Mouse (Mus musculus): ENCODE data around the gene Ppp1r13l. TPM values are rescaled to one million over a fixed set of nuclear protein-coding genes. Genes with fewer than 3 reads are reported as not detected.

Gene Ppp1r13l
- polyA plus RNA-seq, 1 experiment from 2014 or later: 4.7 TPM

DNA sequence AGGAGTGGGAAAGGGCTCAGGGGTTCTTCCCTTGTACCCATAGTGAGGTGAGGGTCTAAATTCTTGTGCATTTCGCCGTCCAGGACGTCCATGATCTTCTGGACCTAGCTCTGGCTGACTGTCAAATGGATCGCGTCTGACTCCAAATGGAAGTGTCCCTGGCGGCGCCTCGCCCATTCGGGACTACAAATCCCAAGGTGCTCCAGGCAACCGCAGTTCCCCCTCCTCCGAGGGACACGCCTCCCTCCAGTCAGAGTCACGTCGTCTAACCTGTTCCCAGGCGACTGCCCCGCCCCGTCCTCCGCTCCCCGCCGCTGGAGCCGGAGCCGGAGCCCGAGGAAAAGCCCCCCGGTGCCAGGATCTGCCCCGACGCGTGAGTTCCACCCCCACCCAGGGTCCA lies 1.4 kb downstream of the Ppp1r13l start:
- peak overlapping the region; percentile 95 for H3K4me2 ChIP-seq (ENCODE audit: low read depth, low read length)
- peaks cover 2% of the 10 kb centered on the region for H3K4me1 ChIP-seq (ENCODE audit: control insufficient read depth, insufficient read depth, low read length)
- H3K9ac ChIP-seq (replicated peaks; ENCODE audit: low read length): peak overlapping the region; percentile 57
- ATAC-seq (replicated peaks; ENCODE audit: insufficient number of reproducible peaks, low FRiP score, low TSS enrichment, low read depth) (peak; percentile 38; the same call in 1 of the 2 replicates), DNase-seq (ENCODE audit: low spot score) (peak; percentile 93)
- WGBS: under 1% methylated on average over 27 of the region's 27 CpGs
- no peaks in the 10 kb centered on the region for H3K27me3 ChIP-seq (ENCODE audit: control insufficient read depth, insufficient read depth, low read length)
- no peaks in the 10 kb centered on the region for H3K36me3 ChIP-seq (replicated peaks; ENCODE audit: control insufficient read depth, insufficient read depth, low read depth, low read length)
- no peak overlapping the region for H3K27ac ChIP-seq (replicated peaks; ENCODE audit: low read depth, low read length)
- H3K4me3 ChIP-seq (ENCODE audit: low read depth, low read length): peak overlapping the region; percentile 68
- H3K9me3 ChIP-seq (replicated peaks; ENCODE audit: control insufficient read depth, low read length): no peaks in the 10 kb centered on the region

GRCm38 (mm10) chr7:19361720-19362119 lies 2.2 kb downstream of the Ppp1r13l start:
- no peaks in the 10 kb centered on the region for H3K27me3 ChIP-seq (ENCODE audit: control insufficient read depth, insufficient read depth, low read length)
- peak overlapping the region; percentile 95 for H3K4me2 ChIP-seq (ENCODE audit: low read depth, low read length)
- ATAC-seq (replicated peaks; ENCODE audit: insufficient number of reproducible peaks, low FRiP score, low TSS enrichment, low read depth) (no peak), DNase-seq (ENCODE audit: low spot score) (peak; percentile 77)
- WGBS: 13% methylated on average over 16 of the region's 16 CpGs
- no peaks in the 10 kb centered on the region for H3K9me3 ChIP-seq (replicated peaks; ENCODE audit: control insufficient read depth, low read length)
- peaks cover 2% of the 10 kb centered on the region; the same call in 1 of the 2 replicates for H3K4me1 ChIP-seq (ENCODE audit: control insufficient read depth, insufficient read depth, low read length)
- H3K9ac ChIP-seq (replicated peaks; ENCODE audit: low read length): no peak overlapping the region; the same call in 1 of the 2 replicates
- no peaks in the 10 kb centered on the region for H3K36me3 ChIP-seq (replicated peaks; ENCODE audit: control insufficient read depth, insufficient read depth, low read depth, low read length)
- no peak overlapping the region for H3K27ac ChIP-seq (replicated peaks; ENCODE audit: low read depth, low read length)
- peak overlapping the region; percentile 68 for H3K4me3 ChIP-seq (ENCODE audit: low read depth, low read length)

GRCm38 (mm10) chr7:19362276-19362675 lies 2.7 kb downstream of the Ppp1r13l start:
- Histone ChIP-seq H3K4me3 (ENCODE audit: low read depth, low read length) (no peak overlapping the region), H3K9me3 (replicated peaks; ENCODE audit: control insufficient read depth, low read length) (no peaks in the 10 kb centered on the region), H3K27ac (replicated peaks; ENCODE audit: low read depth, low read length) (no peak overlapping the region), H3K4me2 (ENCODE audit: low read depth, low read length) (no peak overlapping the region), H3K9ac (replicated peaks; ENCODE audit: low read length) (no peak overlapping the region), H3K4me1 (ENCODE audit: control insufficient read depth, insufficient read depth, low read length) (peaks cover 2% of the 10 kb centered on the region; the same call in 1 of the 2 replicates), H3K36me3 (replicated peaks; ENCODE audit: control insufficient read depth, insufficient read depth, low read depth, low read length) (no peaks in the 10 kb centered on the region), H3K27me3 (ENCODE audit: control insufficient read depth, insufficient read depth, low read length) (no peaks in the 10 kb centered on the region)
- WGBS: 44% methylated on average over 4 of the region's 4 CpGs
- DNase-seq (ENCODE audit: low spot score) (no peak), ATAC-seq (replicated peaks; ENCODE audit: insufficient number of reproducible peaks, low FRiP score, low TSS enrichment, low read depth) (no peak)

- ATAC-seq (replicated peaks; ENCODE audit: insufficient number of reproducible peaks, low FRiP score, low TSS enrichment, low read depth): no peak
- Histone ChIP-seq H3K4me3 (ENCODE audit: low read depth, low read length) (no peak overlapping the region), H3K4me1 (ENCODE audit: control insufficient read depth, insufficient read depth, low read length) (no peaks in the 10 kb centered on the region), H3K27ac (replicated peaks; ENCODE audit: low read depth, low read length) (no peak overlapping the region), H3K27me3 (ENCODE audit: control insufficient read depth, insufficient read depth, low read length) (no peaks in the 10 kb centered on the region; the same call in 1 of the 2 replicates), H3K9ac (replicated peaks; ENCODE audit: low read length) (no peak overlapping the region), H3K4me2 (ENCODE audit: low read depth, low read length) (no peak overlapping the region), H3K9me3 (replicated peaks; ENCODE audit: control insufficient read depth, low read length) (no peaks in the 10 kb centered on the region), H3K36me3 (replicated peaks; ENCODE audit: control insufficient read depth, insufficient read depth, low read depth, low read length) (no peaks in the 10 kb centered on the region)
- WGBS: 6% methylated on average over 18 of the region's 18 CpGs
- peak; percentile 72 for DNase-seq (ENCODE audit: low spot score)
Measured at GRCm38 (mm10) chr7:19363881-19364280, 4.3 kb downstream of the Ppp1r13l start.

DNA sequence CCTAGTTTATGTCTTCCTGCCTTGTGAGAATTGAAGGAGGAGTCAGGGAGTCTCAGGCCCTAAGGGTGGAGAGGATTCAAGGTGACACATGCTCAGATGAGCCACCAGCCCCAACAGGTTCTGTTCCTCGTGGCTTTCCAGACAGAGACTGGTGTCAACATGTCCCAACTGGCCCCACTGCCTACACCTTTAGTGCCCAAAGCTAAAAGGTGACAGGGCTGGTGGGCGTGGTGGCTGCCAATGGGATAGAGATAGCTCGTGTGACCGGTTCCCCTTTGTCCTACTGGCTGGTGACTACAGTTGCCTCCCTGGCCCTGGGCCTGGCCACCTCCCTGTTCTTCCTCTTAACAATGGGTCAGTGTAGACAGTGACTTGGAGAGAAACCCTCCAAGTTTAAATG lies 5.8 kb downstream of the Ppp1r13l start:
- ATAC-seq (replicated peaks; ENCODE audit: insufficient number of reproducible peaks, low FRiP score, low TSS enrichment, low read depth): no peak
- H3K4me1 ChIP-seq (ENCODE audit: control insufficient read depth, insufficient read depth, low read length): 0 out of 2 replicates have a peak, but pooled peaks cover 3% of the 10 kb centered on the region
- 75% methylated on average over 4 of the region's 4 CpGs for WGBS

DNA sequence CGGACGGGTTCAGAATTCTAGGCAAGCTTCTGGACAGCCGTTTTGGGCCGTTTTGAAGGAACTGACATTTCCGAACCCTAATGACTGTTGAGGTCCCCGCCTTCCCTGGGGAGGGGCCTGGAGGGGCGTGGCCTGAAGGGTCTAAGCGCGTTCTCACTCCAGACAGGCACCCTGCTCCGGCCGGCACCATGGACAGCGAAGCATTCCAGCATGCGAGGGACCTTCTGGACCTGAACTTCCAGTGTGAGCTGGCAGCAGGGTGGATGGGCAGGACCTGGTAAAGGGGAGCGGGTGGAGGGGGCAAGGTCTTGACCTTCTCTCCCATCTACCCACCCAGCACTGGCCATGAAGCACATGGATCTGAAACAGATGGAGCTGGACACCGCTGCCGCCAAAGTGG lies 8.8 kb downstream of the Ppp1r13l start:
- no peak overlapping the region for H3K4me3 ChIP-seq (ENCODE audit: low read depth, low read length)
- 0 out of 2 replicates have a peak, but pooled peaks cover 3% of the 10 kb centered on the region for H3K4me1 ChIP-seq (ENCODE audit: control insufficient read depth, insufficient read depth, low read length)
- no peak overlapping the region for H3K27ac ChIP-seq (replicated peaks; ENCODE audit: low read depth, low read length)
- H3K9me3 ChIP-seq (replicated peaks; ENCODE audit: control insufficient read depth, low read length): no peaks in the 10 kb centered on the region
- DNase-seq (ENCODE audit: low spot score): peak; percentile 48
- H3K9ac ChIP-seq (replicated peaks; ENCODE audit: low read length): no peak overlapping the region
- H3K4me2 ChIP-seq (ENCODE audit: low read depth, low read length): no peak overlapping the region; the same call in 1 of the 2 replicates
- no peak for ATAC-seq (replicated peaks; ENCODE audit: insufficient number of reproducible peaks, low FRiP score, low TSS enrichment, low read depth)
- H3K36me3 ChIP-seq (replicated peaks; ENCODE audit: control insufficient read depth, insufficient read depth, low read depth, low read length): no peaks in the 10 kb centered on the region
- peaks cover 2% of the 10 kb centered on the region; the same call in 1 of the 2 replicates for H3K27me3 ChIP-seq (ENCODE audit: control insufficient read depth, insufficient read depth, low read length)
- WGBS: 19% methylated on average over 16 of the region's 16 CpGs

More for the DNA sequence above, 5.8 kb downstream of the Ppp1r13l start:
- H3K36me3 ChIP-seq (replicated peaks; ENCODE audit: control insufficient read depth, insufficient read depth, low read depth, low read length): no peaks in the 10 kb centered on the region
- no peak overlapping the region; the same call in 1 of the 2 replicates for H3K4me3 ChIP-seq (ENCODE audit: low read depth, low read length)
- peaks cover 2% of the 10 kb centered on the region; the same call in 1 of the 2 replicates for H3K27me3 ChIP-seq (ENCODE audit: control insufficient read depth, insufficient read depth, low read length)
- DNase-seq (ENCODE audit: low spot score): no peak
- no peaks in the 10 kb centered on the region for H3K9me3 ChIP-seq (replicated peaks; ENCODE audit: control insufficient read depth, low read length)
- H3K9ac ChIP-seq (replicated peaks; ENCODE audit: low read length): no peak overlapping the region
- no peak overlapping the region for H3K4me2 ChIP-seq (ENCODE audit: low read depth, low read length)
- H3K27ac ChIP-seq (replicated peaks; ENCODE audit: low read depth, low read length): no peak overlapping the region

GRCm38 (mm10) chr7:19369823-19370425 lies 10.4 kb downstream of the Ppp1r13l start:
- DNase-seq (ENCODE audit: low spot score) (peak; percentile 77), ATAC-seq (replicated peaks; ENCODE audit: insufficient number of reproducible peaks, low FRiP score, low TSS enrichment, low read depth) (peak; percentile 69; the same call in 1 of the 2 replicates)
- Histone ChIP-seq H3K4me3 (ENCODE audit: low read depth, low read length) (peak overlapping the region; percentile 35), H3K4me1 (ENCODE audit: control insufficient read depth, insufficient read depth, low read length) (0 out of 2 replicates have a peak, but pooled peaks cover 3% of the 10 kb centered on the region), H3K27me3 (ENCODE audit: control insufficient read depth, insufficient read depth, low read length) (peaks cover 2% of the 10 kb centered on the region; the same call in 1 of the 2 replicates), H3K4me2 (ENCODE audit: low read depth, low read length) (peak overlapping the region; percentile 78), H3K9me3 (replicated peaks; ENCODE audit: control insufficient read depth, low read length) (no peaks in the 10 kb centered on the region), H3K36me3 (replicated peaks; ENCODE audit: control insufficient read depth, insufficient read depth, low read depth, low read length) (no peaks in the 10 kb centered on the region), H3K27ac (replicated peaks; ENCODE audit: low read depth, low read length) (no peak overlapping the region), H3K9ac (replicated peaks; ENCODE audit: low read length) (peak overlapping the region; percentile 62)
- 10% methylated on average over 46 of the region's 46 CpGs for WGBS

DNA sequence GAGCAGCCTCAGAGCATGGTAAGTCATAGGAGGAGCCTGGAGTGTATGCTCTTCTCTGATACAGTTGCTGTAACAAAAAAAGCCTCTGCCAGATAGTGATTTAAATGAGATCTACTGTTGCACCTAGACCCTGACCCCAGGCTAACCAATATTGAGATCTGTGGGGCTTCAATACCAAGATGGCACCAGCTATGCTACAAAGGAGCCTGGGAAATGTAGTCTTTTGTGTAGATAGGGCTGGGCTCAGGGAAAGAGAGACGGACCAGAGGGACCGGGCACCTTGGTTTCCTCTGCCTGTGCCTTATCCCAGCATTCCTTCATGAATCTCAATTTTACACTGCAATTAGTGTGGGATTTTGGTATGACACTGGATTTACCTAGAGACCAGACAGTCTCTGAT lies 13.8 kb downstream of the Ppp1r13l start:
- Histone ChIP-seq H3K4me1 (ENCODE audit: control insufficient read depth, insufficient read depth, low read length) (0 out of 2 replicates have a peak, but pooled peaks cover 3% of the 10 kb centered on the region), H3K4me2 (ENCODE audit: low read depth, low read length) (no peak overlapping the region), H3K9me3 (replicated peaks; ENCODE audit: control insufficient read depth, low read length) (no peaks in the 10 kb centered on the region), H3K4me3 (ENCODE audit: low read depth, low read length) (no peak overlapping the region), H3K9ac (replicated peaks; ENCODE audit: low read length) (no peak overlapping the region), H3K27me3 (ENCODE audit: control insufficient read depth, insufficient read depth, low read length) (peaks cover 2% of the 10 kb centered on the region; the same call in 1 of the 2 replicates), H3K27ac (replicated peaks; ENCODE audit: low read depth, low read length) (no peak overlapping the region), H3K36me3 (replicated peaks; ENCODE audit: control insufficient read depth, insufficient read depth, low read depth, low read length) (no peaks in the 10 kb centered on the region; the same call in 1 of the 2 replicates)
- ATAC-seq (replicated peaks; ENCODE audit: insufficient number of reproducible peaks, low FRiP score, low TSS enrichment, low read depth) (no peak), DNase-seq (ENCODE audit: low spot score) (no peak)
- WGBS: 85% methylated on average over 2 of the region's 2 CpGs

All from embryonic facial prominence, embryonic 11.5 days (tissue).